Mouse (Mus musculus) heart, embryonic 12.5 days (tissue): Measurements from ENCODE around the gene Tgm2. TPM values are rescaled to one million over a fixed set of nuclear protein-coding genes. Genes with fewer than 3 reads are reported as not detected.

Experiments used
- ATAC-seq: fragments of 200-750 bp; cut with Nextera tagmentation; 2 replicates; pipeline ENCODE4 v1.8.0; 2017; ENCODE audit warnings: moderate TSS enrichment, moderate library complexity; ENCODE audit not compliant: insufficient number of reproducible peaks, low FRiP score
- H3K27ac ChIP-seq: fragments of 300-500 bp; sonication (generic); 2 replicates; pipeline ENCODE4 v1.5.1; 2016; ENCODE audit warnings: mild to moderate bottlenecking, moderate library complexity; ENCODE audit not compliant: poor library complexity, severe bottlenecking
- H3K27me3 ChIP-seq: fragments of 300-500 bp; sonication (generic); replicated peaks from 2 replicates; pipeline ENCODE4 v1.6.1; 2016; ENCODE audit warnings: mild to moderate bottlenecking, moderate library complexity
- H3K36me3 ChIP-seq: fragments of 300-500 bp; sonication (generic); 2 replicates; pipeline ENCODE4 v1.6.1; 2016; ENCODE audit warnings: mild to moderate bottlenecking, moderate library complexity
- H3K4me1 ChIP-seq: fragments of 300-500 bp; sonication (generic); replicated peaks from 2 replicates; pipeline ENCODE4 v1.6.1; 2016; ENCODE audit warnings: mild to moderate bottlenecking
- H3K4me2 ChIP-seq: fragments of 300-500 bp; sonication (generic); 2 replicates; pipeline ENCODE4 v1.6.1; 2016; ENCODE audit warnings: mild to moderate bottlenecking, moderate library complexity
- H3K4me3 ChIP-seq: fragments of 300-500 bp; sonication (generic); 2 replicates; pipeline ENCODE4 v1.5.1; 2016; ENCODE audit warnings: mild to moderate bottlenecking
- H3K9ac ChIP-seq: fragments of 300-500 bp; sonication (generic); 2 replicates; pipeline ENCODE4 v1.6.1; 2016; ENCODE audit warnings: mild to moderate bottlenecking, moderate library complexity
- H3K9me3 ChIP-seq: fragments of 300-500 bp; sonication (generic); replicated peaks from 2 replicates; pipeline ENCODE4 v1.6.1; 2016; ENCODE audit warnings: mild to moderate bottlenecking, moderate library complexity
- WGBS: fragments of 180-500 bp; shearing (Covaris S2); methylation state at CpG from one replicate; pipeline ENCODE4 v1.1.7; 2016; 5-methylcytosine and 5-hydroxymethylcytosine counted together
- polyA plus RNA-seq: library from polyadenylated mRNA; unstranded; fragments of >200 nt; fragmentation: Nextera tagmentation; extraction: Ambion mirVana; gene quantifications from 2 replicates; pipeline ENCODE4 v1.2.1, GENCODE M21; 2016

The Tgm2 gene
- polyA plus RNA-seq, 1 experiment from 2014 or later = 227 TPM

DNA sequence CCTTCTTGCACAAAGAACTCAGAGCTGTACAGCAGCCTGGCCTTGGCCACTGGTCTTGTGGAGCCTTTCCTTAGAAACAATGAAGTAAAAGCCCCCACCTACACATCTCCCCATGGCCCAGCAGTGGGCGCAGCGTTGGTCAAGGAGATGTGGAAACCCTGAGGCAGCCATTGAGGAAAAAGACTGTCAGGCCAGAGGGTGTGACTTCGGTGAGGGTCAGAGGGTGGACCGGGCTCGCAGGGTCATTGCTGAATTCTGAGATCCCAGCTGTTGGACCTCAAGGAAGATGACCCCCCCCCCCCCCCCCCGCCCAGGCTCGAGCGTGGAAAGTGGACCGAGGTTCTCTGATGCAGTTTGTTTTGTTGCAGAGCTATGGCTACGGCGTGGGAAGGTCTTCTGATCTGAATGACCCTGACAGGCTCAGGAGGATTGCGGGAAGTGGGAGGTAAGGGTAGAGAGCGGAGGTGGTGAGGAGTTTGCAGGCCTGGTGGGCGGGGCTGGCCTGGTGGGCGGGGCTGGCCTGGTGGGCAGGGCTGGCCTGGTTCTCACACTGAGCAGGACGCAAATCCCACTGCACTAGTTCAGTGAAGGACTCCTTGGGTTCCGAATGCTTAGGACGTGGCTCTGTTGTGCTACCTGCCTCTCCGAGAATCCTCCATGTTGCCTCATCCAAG lies 32.6 kb upstream of the Tgm2 start:
- peak overlapping the region; percentile 68 for H3K4me2 ChIP-seq
- H3K4me1 ChIP-seq = peaks cover 36% of the 10 kb centered on the region
- 0 out of 2 replicates have a peak overlapping the region, but pooled peaks have one; percentile 7 for H3K27ac ChIP-seq
- peak; percentile 81 for ATAC-seq
- H3K36me3 ChIP-seq = no peaks in the 10 kb centered on the region
- H3K9ac ChIP-seq = peak overlapping the region; percentile 55
- H3K27me3 ChIP-seq = no peaks in the 10 kb centered on the region
- no peaks in the 10 kb centered on the region for H3K9me3 ChIP-seq
- WGBS = 9% methylated on average over 19 of the region's 19 CpGs
- peak overlapping the region; percentile 35 for H3K4me3 ChIP-seq

- Histone ChIP-seq H3K27ac (no peak overlapping the region), H3K4me2 (no peak overlapping the region), H3K9ac (no peak overlapping the region), H3K9me3 (no peaks in the 10 kb centered on the region), H3K36me3 (no peaks in the 10 kb centered on the region), H3K27me3 (no peaks in the 10 kb centered on the region), H3K4me3 (no peak overlapping the region), H3K4me1 (peaks cover 36% of the 10 kb centered on the region)
- ATAC-seq = no peak
- WGBS = 75% methylated on average over 4 of the region's 4 CpGs
These were observed 31.9 kb upstream of the Tgm2 start for GRCm38 (mm10) chr2:158178139-158178538.

GRCm38 (mm10) chr2:158177574-158177973 lies 31.3 kb upstream of the Tgm2 start:
- H3K27me3 ChIP-seq = no peaks in the 10 kb centered on the region
- peaks cover 36% of the 10 kb centered on the region for H3K4me1 ChIP-seq
- no peaks in the 10 kb centered on the region for H3K36me3 ChIP-seq
- H3K9ac ChIP-seq = no peak overlapping the region
- 63% methylated on average over 3 of the region's 3 CpGs for WGBS
- H3K9me3 ChIP-seq = no peaks in the 10 kb centered on the region
- no peak overlapping the region for H3K4me2 ChIP-seq
- no peak overlapping the region for H3K4me3 ChIP-seq
- no peak for ATAC-seq
- H3K27ac ChIP-seq = no peak overlapping the region

- 87% methylated on average over 9 of the region's 9 CpGs for WGBS
- ATAC-seq = no peak
- Histone ChIP-seq H3K36me3 (no peaks in the 10 kb centered on the region), H3K27ac (no peak overlapping the region), H3K4me1 (peaks cover 36% of the 10 kb centered on the region), H3K4me3 (no peak overlapping the region), H3K27me3 (no peaks in the 10 kb centered on the region), H3K9me3 (0 out of 2 replicates have a peak, but pooled peaks cover 3% of the 10 kb centered on the region), H3K9ac (no peak overlapping the region), H3K4me2 (no peak overlapping the region)
These were observed 30.5 kb upstream of the Tgm2 start for GRCm38 (mm10) chr2:158176763-158177162.

DNA sequence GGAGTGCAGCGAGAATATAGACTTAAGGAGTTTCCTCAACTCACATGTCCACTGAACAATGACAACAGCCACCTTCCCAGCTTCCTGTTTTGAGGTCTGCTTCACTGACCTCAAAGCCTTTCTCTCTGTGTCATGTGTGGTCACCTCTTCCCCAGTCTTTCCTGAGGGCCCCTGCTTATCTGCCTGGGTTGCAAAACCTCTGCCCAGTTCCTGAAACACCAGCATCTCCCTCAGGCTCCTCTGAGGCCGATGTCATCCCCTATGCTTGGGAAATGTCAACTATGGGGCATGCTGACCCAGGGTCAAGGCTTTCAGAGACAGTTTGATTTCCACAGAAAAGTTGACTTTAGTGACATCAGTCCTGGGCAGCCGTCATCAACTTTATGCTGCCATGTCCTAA lies 29.2 kb upstream of the Tgm2 start:
- no peak overlapping the region for H3K9ac ChIP-seq
- no peak overlapping the region for H3K4me3 ChIP-seq
- H3K4me1 ChIP-seq = peaks cover 36% of the 10 kb centered on the region
- peak; percentile 16; the same call in 1 of the 2 replicates for ATAC-seq
- no peak overlapping the region for H3K4me2 ChIP-seq
- H3K27ac ChIP-seq = no peak overlapping the region
- 0 out of 2 replicates have a peak, but pooled peaks cover 3% of the 10 kb centered on the region for H3K9me3 ChIP-seq
- no peaks in the 10 kb centered on the region for H3K36me3 ChIP-seq
- no peaks in the 10 kb centered on the region for H3K27me3 ChIP-seq
- 24% methylated on average over 3 of the region's 3 CpGs for WGBS

DNA sequence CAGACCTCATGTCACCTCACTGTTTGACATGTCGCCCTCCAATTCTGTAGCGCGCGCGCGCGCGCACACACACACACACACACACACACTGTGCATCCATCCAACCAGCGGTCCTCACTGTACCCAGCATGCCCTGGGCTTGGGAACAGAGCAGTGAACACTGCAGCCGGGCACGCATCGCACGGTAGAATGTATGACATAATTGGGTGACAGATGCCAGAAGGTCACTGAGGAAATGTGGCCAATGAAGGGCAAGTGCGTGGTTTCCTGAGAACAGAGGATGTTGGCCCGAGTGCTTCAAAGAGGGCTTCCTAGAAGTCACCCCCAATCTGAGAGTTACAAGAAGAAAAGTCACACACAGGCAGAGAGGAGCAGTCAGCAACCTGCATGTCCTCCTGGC lies 28.7 kb upstream of the Tgm2 start:
- Histone ChIP-seq H3K27me3 (no peaks in the 10 kb centered on the region), H3K9me3 (0 out of 2 replicates have a peak, but pooled peaks cover 3% of the 10 kb centered on the region), H3K9ac (no peak overlapping the region), H3K27ac (no peak overlapping the region), H3K36me3 (no peaks in the 10 kb centered on the region), H3K4me2 (no peak overlapping the region), H3K4me3 (no peak overlapping the region), H3K4me1 (peaks cover 35% of the 10 kb centered on the region)
- 80% methylated on average over 15 of the region's 15 CpGs for WGBS
- 0 out of 2 replicates have a peak, but pooled peaks have one; percentile 4 for ATAC-seq

DNA sequence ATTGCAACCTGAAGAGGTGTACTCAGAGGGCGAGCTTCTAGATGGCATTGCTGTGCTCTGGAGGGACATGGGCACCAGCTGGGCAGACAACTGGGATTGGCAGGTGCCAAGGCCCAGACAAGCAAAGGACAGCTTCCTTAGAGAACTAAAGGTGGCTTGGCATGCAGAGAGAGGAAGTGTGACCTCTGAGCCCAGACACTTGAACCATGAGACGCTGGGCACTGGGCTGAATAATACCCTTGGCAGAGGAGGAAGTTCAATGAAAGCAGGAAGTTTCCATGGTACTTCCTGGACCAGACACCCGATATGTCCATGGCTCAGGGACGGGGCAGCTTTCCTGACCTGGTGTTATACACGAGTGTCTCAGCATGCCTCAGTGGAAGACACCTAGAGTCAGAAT lies 28.2 kb upstream of the Tgm2 start:
- Histone ChIP-seq H3K9ac (no peak overlapping the region), H3K4me1 (peaks cover 35% of the 10 kb centered on the region), H3K27ac (no peak overlapping the region), H3K27me3 (no peaks in the 10 kb centered on the region), H3K9me3 (0 out of 2 replicates have a peak, but pooled peaks cover 3% of the 10 kb centered on the region), H3K36me3 (no peaks in the 10 kb centered on the region), H3K4me2 (no peak overlapping the region), H3K4me3 (no peak overlapping the region)
- WGBS = 67% methylated on average over 5 of the region's 5 CpGs
- no peak for ATAC-seq

DNA sequence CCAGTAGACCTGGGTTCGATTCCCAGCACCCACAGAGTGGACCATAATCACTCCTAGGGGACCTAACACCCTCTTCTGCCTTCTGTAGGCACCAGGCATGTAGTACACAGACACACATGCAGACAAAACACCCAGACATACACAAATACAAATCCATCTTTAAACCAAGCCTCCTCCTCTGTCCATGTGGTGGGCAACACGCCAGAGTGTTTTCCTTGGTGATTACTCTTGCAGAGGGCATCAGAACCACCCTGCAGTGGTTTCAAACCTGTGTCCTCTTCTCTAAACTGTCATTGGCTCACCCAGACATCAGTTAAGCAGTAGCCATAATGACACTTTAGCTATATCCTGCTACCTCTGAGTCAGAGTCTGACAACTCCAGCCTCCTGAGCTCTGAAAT lies 24.2 kb upstream of the Tgm2 start:
- Histone ChIP-seq H3K36me3 (no peaks in the 10 kb centered on the region), H3K27me3 (no peaks in the 10 kb centered on the region), H3K9me3 (0 out of 2 replicates have a peak, but pooled peaks cover 3% of the 10 kb centered on the region), H3K4me2 (no peak overlapping the region), H3K4me1 (peaks cover 43% of the 10 kb centered on the region), H3K27ac (no peak overlapping the region), H3K9ac (no peak overlapping the region), H3K4me3 (no peak overlapping the region)
- 85% methylated on average over 2 of the region's 2 CpGs for WGBS
- no peak for ATAC-seq

DNA sequence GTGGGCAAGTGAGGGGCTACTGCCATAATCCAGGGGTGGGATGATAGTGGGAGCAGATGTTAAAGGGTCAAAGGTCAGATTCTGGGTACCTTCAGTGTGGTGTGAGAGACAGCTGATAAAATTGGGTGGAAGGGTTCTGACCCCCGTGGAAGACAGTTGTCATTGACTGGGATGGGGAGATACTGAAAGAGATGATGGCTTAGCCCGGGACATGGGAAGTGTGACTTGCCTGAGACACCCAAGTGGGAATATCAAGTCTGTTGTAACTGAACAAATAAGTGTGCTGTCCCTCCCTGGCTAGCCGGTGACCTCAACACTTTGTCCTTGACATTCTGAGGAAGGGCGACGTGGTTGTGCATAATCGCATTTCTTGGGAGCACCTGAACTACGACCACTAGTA lies 23.5 kb upstream of the Tgm2 start:
- Histone ChIP-seq H3K9me3 (0 out of 2 replicates have a peak, but pooled peaks cover 3% of the 10 kb centered on the region), H3K4me2 (no peak overlapping the region), H3K27me3 (no peaks in the 10 kb centered on the region), H3K9ac (no peak overlapping the region), H3K27ac (no peak overlapping the region), H3K36me3 (no peaks in the 10 kb centered on the region), H3K4me1 (peaks cover 36% of the 10 kb centered on the region), H3K4me3 (no peak overlapping the region)
- no peak for ATAC-seq
- WGBS = 81% methylated on average over 7 of the region's 7 CpGs

DNA sequence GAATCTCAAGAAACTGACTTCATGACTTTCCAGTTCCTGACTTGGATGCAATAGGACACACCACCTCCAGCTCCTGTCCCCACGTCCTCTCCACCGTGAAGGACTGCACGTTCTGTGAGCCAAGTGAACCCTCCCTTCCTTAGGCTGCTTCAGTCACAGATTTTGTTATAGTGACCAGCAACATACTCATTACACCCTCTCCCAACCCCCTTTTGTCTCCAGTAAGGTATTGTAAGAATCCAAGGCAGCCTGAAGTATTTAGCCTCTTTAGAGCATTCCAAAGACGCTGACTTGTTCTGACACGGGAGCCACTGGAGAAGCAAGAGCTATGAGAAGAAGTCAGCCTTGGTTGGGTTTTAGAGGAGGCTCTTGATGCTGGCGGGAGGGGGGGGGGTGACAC lies 23.1 kb upstream of the Tgm2 start:
- peak overlapping the region; percentile 63 for H3K27ac ChIP-seq
- no peak overlapping the region for H3K4me2 ChIP-seq
- H3K9ac ChIP-seq = no peak overlapping the region
- no peaks in the 10 kb centered on the region for H3K36me3 ChIP-seq
- peaks cover 36% of the 10 kb centered on the region for H3K4me1 ChIP-seq
- 58% methylated on average over 6 of the region's 6 CpGs for WGBS
- 0 out of 2 replicates have a peak, but pooled peaks cover 3% of the 10 kb centered on the region for H3K9me3 ChIP-seq
- no peaks in the 10 kb centered on the region for H3K27me3 ChIP-seq
- ATAC-seq = no peak
- H3K4me3 ChIP-seq = no peak overlapping the region

GRCm38 (mm10) chr2:158168741-158169211 lies 22.5 kb upstream of the Tgm2 start:
- H3K9me3 ChIP-seq = 0 out of 2 replicates have a peak, but pooled peaks cover 3% of the 10 kb centered on the region
- H3K9ac ChIP-seq = no peak overlapping the region
- peaks cover 36% of the 10 kb centered on the region for H3K4me1 ChIP-seq
- no peak overlapping the region for H3K4me3 ChIP-seq
- H3K36me3 ChIP-seq = no peaks in the 10 kb centered on the region
- no peaks in the 10 kb centered on the region for H3K27me3 ChIP-seq
- ATAC-seq = peak; percentile 53
- peak overlapping the region; percentile 63 for H3K27ac ChIP-seq
- H3K4me2 ChIP-seq = peak overlapping the region; percentile 2; the same call in 1 of the 2 replicates
- WGBS = 21% methylated on average over 8 of the region's 8 CpGs
